Mouse (Mus musculus): Measurements from ENCODE around the gene Timm23.
"Not testable (repeated sequence)": the region's sequence is repeated elsewhere in the genome, so short reads cannot be mapped to it uniquely, and the experiment has no call there.

The Timm23 gene

GRCm38 (mm10) chr14:32201791-32202451, at the start of gene Timm23, which contains the start of gene Parg:
Gene Timm23 (minus strand): TSS chr14:32201898.
Gene Parg (plus strand): TSS chr14:32201949.
- DNase-seq = peak; percentile 89

GRCm38 (mm10) chr14:32249616-32250015, 47.9 kb upstream of the Timm23 start:
- DNase-seq = no peak

GRCm38 (mm10) chr14:32246019-32246418, 44.3 kb upstream of the Timm23 start:
- no peak for DNase-seq

- DNase-seq = no peak
Observed at GRCm38 (mm10) chr14:32242401-32242800, 40.7 kb upstream of the Timm23 start.

GRCm38 (mm10) chr14:32228996-32229395, 27.3 kb upstream of the Timm23 start:
- peak; percentile 80 for DNase-seq

- no peak for DNase-seq
Observed at GRCm38 (mm10) chr14:32226601-32227000, 24.9 kb upstream of the Timm23 start.

- peak; percentile 27 for DNase-seq
Observed at GRCm38 (mm10) chr14:32201354-32201753, 344 bp downstream of the Timm23 start.

GRCm38 (mm10) chr14:32193557-32193956, 8.1 kb downstream of the Timm23 start:
- not testable (repeated sequence) for DNase-seq

- DNase-seq = peak; percentile 67
Observed at GRCm38 (mm10) chr14:32192437-32192836, 9.3 kb downstream of the Timm23 start.

GRCm38 (mm10) chr14:32191926-32192325, 9.8 kb downstream of the Timm23 start:
- DNase-seq = no peak

- no peak for DNase-seq
Observed at GRCm38 (mm10) chr14:32190627-32191391, 10.9 kb downstream of the Timm23 start.

GRCm38 (mm10) chr14:32183846-32184245, 17.9 kb downstream of the Timm23 start:
- no peak for DNase-seq

- DNase-seq = no peak
Observed at GRCm38 (mm10) chr14:32180861-32181260, 20.8 kb downstream of the Timm23 start.

GRCm38 (mm10) chr14:32179393-32180195, 22.1 kb downstream of the Timm23 start:
- DNase-seq = no peak

GRCm38 (mm10) chr14:32176590-32176989, 25.1 kb downstream of the Timm23 start:
- DNase-seq = not testable (repeated sequence)

GRCm38 (mm10) chr14:32175310-32175709, 26.4 kb downstream of the Timm23 start:
- no peak for DNase-seq

- DNase-seq = no peak
Observed at GRCm38 (mm10) chr14:32170137-32170536, 31.6 kb downstream of the Timm23 start.

GRCm38 (mm10) chr14:32168653-32169231, 33.0 kb downstream of the Timm23 start:
- no peak for DNase-seq

- no peak for DNase-seq
Observed at GRCm38 (mm10) chr14:32167326-32167725, 34.4 kb downstream of the Timm23 start.

- DNase-seq = peak; percentile 75
Observed at GRCm38 (mm10) chr14:32166840-32167239, 34.9 kb downstream of the Timm23 start.

- no peak for DNase-seq
Observed at GRCm38 (mm10) chr14:32166062-32166441, 35.6 kb downstream of the Timm23 start.

GRCm38 (mm10) chr14:32165278-32166061, 36.2 kb downstream of the Timm23 start:
- peak; percentile 85 for DNase-seq

Data from lung, postnatal 36 days (tissue).